Mouse (Mus musculus): ENCODE results near the gene Srprb. TPM values are rescaled to one million over a fixed set of nuclear protein-coding genes. Genes with fewer than 3 reads are reported as not detected.
"Not testable (repeated sequence)": the region's sequence is repeated elsewhere in the genome, so short reads cannot be mapped to it uniquely, and the experiment has no call there.

Gene Srprb
- polyA plus RNA-seq, 1 experiment from 2014 or later: 58.0 TPM

DNA sequence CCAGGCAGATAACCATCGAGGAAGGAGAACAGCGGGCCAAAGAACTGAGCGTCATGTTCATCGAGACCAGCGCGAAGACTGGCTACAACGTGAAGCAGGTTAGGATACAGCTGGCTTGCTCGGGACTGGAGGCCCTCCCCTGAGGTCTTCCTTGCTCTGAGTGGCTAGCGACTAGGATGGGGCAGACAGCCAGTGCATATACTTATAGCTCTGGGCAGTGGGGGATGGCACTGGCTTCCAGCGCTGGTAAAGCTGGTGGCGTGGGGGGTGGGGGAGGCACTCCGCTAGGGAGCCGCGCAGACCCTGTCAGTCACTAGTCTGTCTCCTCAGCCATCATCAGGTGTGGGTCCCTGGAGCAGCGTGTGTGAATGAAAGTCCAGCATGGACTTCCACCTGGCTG is 38.1 kb downstream of the Srprb start:
- 72% methylated on average over 15 of the region's 15 CpGs for whole genome bisulfite sequencing
- no peaks in the 10 kb centered on the region for H3K9me3 ChIP-seq
- no peaks in the 10 kb centered on the region for H3K4me1 ChIP-seq
- no peak overlapping the region for H3K27ac ChIP-seq
- H3K4me2 ChIP-seq (replicated peaks): no peak overlapping the region
- H3K27me3 ChIP-seq: no peaks in the 10 kb centered on the region
- H3K9ac ChIP-seq: no peak overlapping the region
- ATAC-seq (ENCODE audit: insufficient number of reproducible peaks, insufficient read depth, low FRiP score, low TSS enrichment): no peak
- H3K36me3 ChIP-seq: no peaks in the 10 kb centered on the region
- no peak overlapping the region for H3K4me3 ChIP-seq

DNA sequence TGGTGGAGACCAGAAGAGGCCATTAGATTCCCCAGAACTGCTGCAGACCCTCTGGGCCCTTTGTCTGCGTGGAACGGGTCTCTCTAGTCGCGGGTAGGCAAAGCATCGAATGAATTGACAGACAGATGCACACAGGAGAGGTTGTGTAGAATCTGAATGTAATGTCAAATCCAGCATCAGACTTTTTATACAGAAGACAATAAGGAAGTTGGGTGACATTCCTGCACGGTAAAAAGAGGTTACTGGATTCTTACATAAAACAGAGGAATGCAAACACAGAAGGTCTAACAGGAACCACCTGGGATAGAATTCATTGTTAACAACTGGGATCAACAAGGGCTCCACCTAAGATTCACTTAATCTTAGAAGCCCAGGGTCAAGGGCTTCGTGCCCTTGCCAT is 46.8 kb downstream of the Srprb start:
- not testable (repeated sequence) for H3K4me3 ChIP-seq; H3K36me3 ChIP-seq; H3K9me3 ChIP-seq; ATAC-seq (ENCODE audit: insufficient number of reproducible peaks, insufficient read depth, low FRiP score, low TSS enrichment); H3K9ac ChIP-seq; H3K27me3 ChIP-seq; H3K27ac ChIP-seq; H3K4me2 ChIP-seq (replicated peaks); H3K4me1 ChIP-seq
- WGBS: 80% methylated on average over 7 of the region's 7 CpGs

DNA sequence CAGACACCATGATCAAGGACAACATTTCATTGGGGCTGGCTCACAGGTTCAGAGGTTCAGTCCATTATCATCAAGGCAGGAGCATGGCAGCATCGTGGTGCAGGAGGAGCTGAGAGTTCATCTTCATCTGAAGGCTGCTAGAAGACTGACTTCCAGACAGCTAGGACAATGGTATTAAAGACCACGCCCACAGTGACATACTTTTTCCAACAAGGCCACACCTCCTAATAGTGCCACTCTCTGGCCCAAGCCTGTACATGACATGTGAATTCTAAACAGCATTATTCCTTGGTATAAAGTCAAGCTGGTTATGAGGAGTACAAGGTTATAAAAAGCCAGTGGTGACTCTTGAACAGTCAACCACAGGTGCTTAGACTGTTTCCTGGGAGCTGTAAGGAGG is 47.4 kb downstream of the Srprb start:
- H3K9ac ChIP-seq: no peak overlapping the region
- H3K4me1 ChIP-seq: no peaks in the 10 kb centered on the region
- ATAC-seq (ENCODE audit: insufficient number of reproducible peaks, insufficient read depth, low FRiP score, low TSS enrichment): no peak
- H3K36me3 ChIP-seq: no peaks in the 10 kb centered on the region
- 86% methylated on average over 2 of the region's 2 CpGs for WGBS
- H3K9me3 ChIP-seq: no peaks in the 10 kb centered on the region
- no peak overlapping the region for H3K4me3 ChIP-seq
- no peak overlapping the region for H3K27ac ChIP-seq
- no peak overlapping the region for H3K4me2 ChIP-seq (replicated peaks)
- no peaks in the 10 kb centered on the region for H3K27me3 ChIP-seq

DNA sequence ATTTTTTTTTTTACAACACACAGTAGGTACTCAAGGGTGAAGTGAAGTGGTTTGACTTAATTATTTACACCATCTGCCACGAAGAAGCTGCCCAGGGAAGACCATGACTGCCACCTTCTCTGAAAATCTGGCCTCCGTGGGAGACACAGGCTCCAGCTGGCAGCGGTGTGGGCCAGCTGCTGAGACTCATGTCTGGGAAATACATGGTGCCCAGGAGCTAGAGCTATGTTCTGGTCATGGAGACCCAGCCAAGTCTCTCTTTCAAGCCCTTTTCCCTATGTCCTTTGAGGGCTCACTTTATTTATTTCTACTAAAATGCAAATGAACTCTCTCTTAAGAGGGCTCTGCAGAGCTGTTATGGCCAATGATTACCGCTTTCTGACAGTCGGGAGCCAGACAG is 48.7 kb downstream of the Srprb start:
- no peak for ATAC-seq (ENCODE audit: insufficient number of reproducible peaks, insufficient read depth, low FRiP score, low TSS enrichment)
- H3K27ac ChIP-seq: no peak overlapping the region
- no peak overlapping the region for H3K4me2 ChIP-seq (replicated peaks)
- no peaks in the 10 kb centered on the region for H3K27me3 ChIP-seq
- H3K4me1 ChIP-seq: no peaks in the 10 kb centered on the region
- H3K4me3 ChIP-seq: no peak overlapping the region
- H3K9me3 ChIP-seq: no peaks in the 10 kb centered on the region
- no peaks in the 10 kb centered on the region for H3K36me3 ChIP-seq
- H3K9ac ChIP-seq: no peak overlapping the region
- 86% methylated on average over 5 of the region's 5 CpGs for WGBS

DNA sequence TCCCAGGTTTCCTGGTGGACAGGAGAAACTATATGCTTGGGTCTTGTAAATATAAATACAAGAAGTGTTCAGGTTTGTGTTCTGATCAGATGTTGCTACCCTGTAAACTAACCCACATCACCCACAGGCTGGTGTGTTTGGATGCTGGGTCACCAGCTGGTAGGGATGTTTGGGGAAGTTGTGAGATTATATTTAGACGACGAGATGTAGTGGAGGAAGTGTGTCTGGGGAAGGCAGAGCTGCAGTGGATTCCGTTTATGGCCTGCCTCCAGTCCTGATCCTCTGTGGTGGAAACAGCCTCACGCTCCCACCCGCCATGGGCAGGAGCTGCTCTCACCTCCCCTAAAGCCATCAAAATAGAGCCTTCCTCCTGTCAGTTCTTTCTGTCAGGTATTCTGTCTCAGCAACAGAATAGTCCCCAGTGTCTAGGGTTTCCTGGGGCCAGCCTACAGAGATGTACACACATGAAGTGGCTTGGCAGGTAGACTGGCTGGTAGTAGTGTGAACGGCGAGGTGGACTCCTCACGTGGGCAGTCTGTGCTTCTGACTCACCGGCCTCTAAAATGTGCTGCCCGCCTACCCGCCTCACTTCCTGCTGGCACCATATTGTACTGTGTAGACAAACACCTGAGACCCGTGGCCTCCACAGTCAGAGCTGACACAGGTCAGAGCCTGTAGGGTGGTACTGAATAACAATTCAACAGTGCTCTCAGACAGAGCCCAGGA is 52.7 kb downstream of the Srprb start:
- no peak for ATAC-seq (ENCODE audit: insufficient number of reproducible peaks, insufficient read depth, low FRiP score, low TSS enrichment)
- no peaks in the 10 kb centered on the region for H3K27me3 ChIP-seq
- H3K36me3 ChIP-seq: no peaks in the 10 kb centered on the region
- H3K4me3 ChIP-seq: no peak overlapping the region
- peaks cover 13% of the 10 kb centered on the region; the same call in 1 of the 2 replicates for H3K4me1 ChIP-seq
- no peak overlapping the region for H3K4me2 ChIP-seq (replicated peaks)
- H3K9me3 ChIP-seq: no peaks in the 10 kb centered on the region
- WGBS: 88% methylated on average over 12 of the region's 12 CpGs
- H3K9ac ChIP-seq: no peak overlapping the region
- H3K27ac ChIP-seq: no peak overlapping the region

DNA sequence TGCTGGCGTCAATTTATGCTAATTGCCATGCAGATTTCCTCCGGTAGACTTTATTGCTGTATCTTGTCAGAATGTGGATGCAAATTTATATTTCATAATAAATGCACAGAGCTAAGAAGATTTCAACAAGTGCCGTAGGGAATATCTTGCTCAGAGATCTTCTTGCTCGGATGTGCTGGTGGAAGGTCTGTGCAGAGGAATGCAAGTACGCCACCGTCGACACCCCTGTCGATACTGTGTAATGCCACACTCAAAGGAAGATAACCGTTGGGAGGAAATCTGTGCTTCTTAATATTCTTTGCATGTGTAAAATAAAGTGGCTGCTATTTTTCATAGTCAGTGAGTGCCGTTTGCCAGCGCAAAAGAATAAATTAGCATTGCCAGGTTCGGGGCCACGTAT is 54.8 kb downstream of the Srprb start:
- no peaks in the 10 kb centered on the region for H3K36me3 ChIP-seq
- no peak overlapping the region for H3K27ac ChIP-seq
- no peak for ATAC-seq (ENCODE audit: insufficient number of reproducible peaks, insufficient read depth, low FRiP score, low TSS enrichment)
- no peak overlapping the region for H3K9ac ChIP-seq
- WGBS: 65% methylated on average over 13 of the region's 13 CpGs
- no peak overlapping the region for H3K4me2 ChIP-seq (replicated peaks)
- no peaks in the 10 kb centered on the region for H3K27me3 ChIP-seq
- H3K4me3 ChIP-seq: no peak overlapping the region
- H3K9me3 ChIP-seq: no peaks in the 10 kb centered on the region
- H3K4me1 ChIP-seq: peaks cover 13% of the 10 kb centered on the region; the same call in 1 of the 2 replicates

DNA sequence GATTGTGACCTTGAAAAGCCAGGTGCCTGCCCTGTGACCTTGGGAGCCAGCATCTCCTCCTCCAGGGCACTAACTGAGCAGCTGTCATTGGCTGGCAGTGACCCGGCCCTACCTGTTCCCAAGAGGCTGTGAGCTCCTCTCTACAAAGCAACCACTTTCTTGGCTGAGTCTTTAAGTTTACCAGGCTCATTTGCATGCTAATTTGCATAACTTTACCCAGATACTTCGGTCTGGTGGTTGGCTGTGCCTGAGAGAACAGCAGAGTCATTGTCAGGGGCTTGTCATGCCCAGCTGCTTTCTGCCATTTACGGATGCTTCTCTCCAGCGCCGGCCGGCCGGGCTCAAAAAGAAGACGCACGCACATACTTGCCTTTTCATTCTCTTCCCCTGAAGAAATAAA is 55.2 kb downstream of the Srprb start:
- H3K27ac ChIP-seq: no peak overlapping the region
- H3K4me3 ChIP-seq: no peak overlapping the region
- peaks cover 13% of the 10 kb centered on the region; the same call in 1 of the 2 replicates for H3K4me1 ChIP-seq
- no peaks in the 10 kb centered on the region for H3K27me3 ChIP-seq
- H3K4me2 ChIP-seq (replicated peaks): no peak overlapping the region
- no peak overlapping the region for H3K9ac ChIP-seq
- no peaks in the 10 kb centered on the region for H3K9me3 ChIP-seq
- H3K36me3 ChIP-seq: no peaks in the 10 kb centered on the region
- 22% methylated on average over 9 of the region's 9 CpGs for WGBS
- ATAC-seq (ENCODE audit: insufficient number of reproducible peaks, insufficient read depth, low FRiP score, low TSS enrichment): no peak

DNA sequence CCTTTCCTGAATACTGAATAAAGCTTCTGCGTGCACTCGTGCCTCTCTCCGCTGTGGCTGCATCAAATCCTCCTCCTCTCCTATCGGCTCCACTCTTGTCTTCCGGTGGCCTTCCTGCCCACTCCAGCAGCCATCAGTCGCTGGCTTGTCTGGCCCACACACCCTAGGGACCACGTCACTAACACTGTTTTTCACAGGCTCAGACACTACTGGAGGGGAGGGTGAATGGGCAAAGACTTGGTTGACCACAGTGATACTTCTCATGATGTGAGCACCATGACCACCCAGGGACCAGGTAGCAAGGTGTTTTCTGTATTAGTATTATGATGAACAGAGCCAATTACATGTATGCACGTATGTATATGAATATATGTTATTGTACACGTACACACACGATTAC is 55.7 kb downstream of the Srprb start:
- 73% methylated on average over 10 of the region's 10 CpGs for WGBS
- H3K9ac ChIP-seq: no peak overlapping the region
- no peaks in the 10 kb centered on the region for H3K9me3 ChIP-seq
- H3K4me3 ChIP-seq: no peak overlapping the region
- H3K4me2 ChIP-seq (replicated peaks): no peak overlapping the region
- no peak for ATAC-seq (ENCODE audit: insufficient number of reproducible peaks, insufficient read depth, low FRiP score, low TSS enrichment)
- peaks cover 13% of the 10 kb centered on the region; the same call in 1 of the 2 replicates for H3K4me1 ChIP-seq
- H3K36me3 ChIP-seq: no peaks in the 10 kb centered on the region
- no peaks in the 10 kb centered on the region for H3K27me3 ChIP-seq
- H3K27ac ChIP-seq: no peak overlapping the region

DNA sequence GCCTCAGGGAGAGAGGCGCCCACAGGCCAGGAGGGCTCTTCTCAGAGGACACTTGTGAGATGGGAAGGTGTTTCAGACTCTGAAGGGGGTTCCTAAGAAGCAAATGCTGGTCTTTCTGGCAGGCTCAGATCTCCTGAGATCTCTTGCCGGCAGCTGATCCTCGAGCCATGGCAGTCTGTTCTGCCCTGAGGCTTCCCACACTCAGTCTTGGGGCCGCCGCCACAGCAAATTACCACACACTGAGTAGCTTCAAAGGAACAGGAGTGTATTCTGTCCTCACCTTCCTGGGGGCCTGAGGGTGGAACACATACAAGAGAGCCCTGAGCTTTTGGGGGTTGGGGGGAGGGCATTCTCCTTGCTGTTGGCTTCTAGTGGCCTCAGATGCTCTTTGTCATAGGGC is 56.6 kb downstream of the Srprb start:
- Histone ChIP-seq H3K27ac (no peak overlapping the region), H3K4me1 (peaks cover 15% of the 10 kb centered on the region; the same call in 1 of the 2 replicates), H3K36me3 (no peaks in the 10 kb centered on the region), H3K27me3 (no peaks in the 10 kb centered on the region), H3K9me3 (no peaks in the 10 kb centered on the region), H3K9ac (no peak overlapping the region), H3K4me2 (replicated peaks) (no peak overlapping the region), H3K4me3 (no peak overlapping the region)
- WGBS: 28% methylated on average over 5 of the region's 5 CpGs
- ATAC-seq (ENCODE audit: insufficient number of reproducible peaks, insufficient read depth, low FRiP score, low TSS enrichment): no peak

DNA sequence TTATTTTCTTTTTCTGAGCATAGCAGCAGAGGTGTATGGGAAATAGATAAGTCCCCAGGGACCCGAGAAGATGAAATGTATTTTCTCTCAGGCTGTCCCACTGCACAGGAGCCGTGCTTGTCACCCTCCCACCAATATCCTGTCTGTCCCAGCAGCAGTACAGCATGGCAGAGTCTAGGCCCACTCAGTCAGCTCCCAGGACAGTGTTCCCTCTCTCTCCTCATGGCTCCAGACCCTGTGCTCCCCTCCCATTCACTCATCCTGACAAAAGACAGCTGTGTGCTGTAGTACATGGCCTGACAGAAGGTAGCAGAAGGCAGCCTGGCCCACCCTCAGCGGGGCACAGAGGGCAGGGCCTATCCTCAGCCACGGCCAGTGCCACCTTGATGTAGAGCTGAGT is 58.1 kb downstream of the Srprb start:
- 56% methylated on average over 4 of the region's 4 CpGs for WGBS
- peaks cover 15% of the 10 kb centered on the region; the same call in 1 of the 2 replicates for H3K4me1 ChIP-seq

DNA sequence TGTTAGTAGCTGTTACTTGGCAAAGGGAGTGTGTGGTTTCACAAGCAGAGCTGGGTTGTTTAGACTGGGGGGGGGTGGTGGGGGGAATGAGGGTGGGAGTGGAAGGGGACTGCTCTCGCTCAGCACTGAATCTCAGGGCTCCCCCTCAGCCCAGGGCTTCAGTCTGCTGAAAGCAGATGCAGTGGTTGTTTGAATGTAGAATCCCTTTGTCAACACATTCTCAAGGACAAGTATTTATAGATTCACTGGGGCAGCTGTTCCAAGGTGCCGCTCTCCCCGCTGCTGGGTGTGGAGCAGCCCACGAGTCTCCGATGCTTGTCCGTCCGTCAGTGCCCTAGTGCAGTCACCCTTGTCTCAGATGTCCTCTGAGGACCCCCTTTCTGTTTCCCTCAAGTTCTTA is 60.7 kb downstream of the Srprb start:
- no peaks in the 10 kb centered on the region for H3K36me3 ChIP-seq
- 86% methylated on average over 7 of the region's 7 CpGs for WGBS
- H3K27ac ChIP-seq: no peak overlapping the region
- H3K4me1 ChIP-seq: peaks cover 10% of the 10 kb centered on the region; the same call in 1 of the 2 replicates
- ATAC-seq (ENCODE audit: insufficient number of reproducible peaks, insufficient read depth, low FRiP score, low TSS enrichment): no peak
- no peaks in the 10 kb centered on the region for H3K27me3 ChIP-seq
- no peak overlapping the region for H3K4me3 ChIP-seq
- H3K9ac ChIP-seq: no peak overlapping the region
- no peak overlapping the region for H3K4me2 ChIP-seq (replicated peaks)
- H3K9me3 ChIP-seq: no peaks in the 10 kb centered on the region

More for the DNA sequence above, 58.1 kb downstream of the Srprb start:
- no peaks in the 10 kb centered on the region for H3K27me3 ChIP-seq
- 0 out of 2 replicates have a peak, but pooled peaks have one; percentile 25 for ATAC-seq (ENCODE audit: insufficient number of reproducible peaks, insufficient read depth, low FRiP score, low TSS enrichment)
- H3K27ac ChIP-seq: no peak overlapping the region; the same call in 1 of the 2 replicates
- H3K9ac ChIP-seq: no peak overlapping the region
- no peaks in the 10 kb centered on the region for H3K36me3 ChIP-seq
- H3K9me3 ChIP-seq: no peaks in the 10 kb centered on the region
- H3K4me2 ChIP-seq (replicated peaks): no peak overlapping the region
- H3K4me3 ChIP-seq: no peak overlapping the region

DNA sequence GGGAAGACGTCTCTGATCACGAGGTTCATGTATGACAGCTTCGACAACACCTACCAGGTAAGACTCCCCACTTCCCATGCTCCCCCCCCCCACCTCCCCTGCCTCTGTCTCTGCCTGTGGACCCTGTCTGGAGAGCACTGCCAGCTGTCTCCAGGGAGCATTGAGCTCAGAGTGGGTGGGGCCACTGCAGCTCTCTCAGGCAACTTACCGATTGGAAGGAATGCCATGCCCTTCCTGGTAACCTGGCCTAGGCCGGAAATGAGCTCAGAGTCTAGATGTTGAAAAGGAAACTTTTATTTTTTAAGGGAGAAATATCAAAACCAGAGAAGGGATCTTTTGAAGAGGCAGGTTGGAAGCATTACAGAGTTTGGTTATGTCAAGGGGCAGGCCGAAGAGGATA is 61.6 kb downstream of the Srprb start:
- H3K9me3 ChIP-seq: no peaks in the 10 kb centered on the region
- no peak overlapping the region for H3K9ac ChIP-seq
- H3K4me3 ChIP-seq: no peak overlapping the region
- no peak overlapping the region for H3K27ac ChIP-seq
- 76% methylated on average over 6 of the region's 6 CpGs for WGBS
- H3K36me3 ChIP-seq: no peaks in the 10 kb centered on the region
- peaks cover 7% of the 10 kb centered on the region; the same call in 1 of the 2 replicates for H3K4me1 ChIP-seq
- no peak for ATAC-seq (ENCODE audit: insufficient number of reproducible peaks, insufficient read depth, low FRiP score, low TSS enrichment)
- no peaks in the 10 kb centered on the region for H3K27me3 ChIP-seq
- no peak overlapping the region for H3K4me2 ChIP-seq (replicated peaks)

All from embryonic facial prominence, embryonic 12.5 days (tissue).